Mouse (Mus musculus): Measurements from ENCODE around the gene Hmmr. TPM values are rescaled to one million over a fixed set of nuclear protein-coding genes. Genes with fewer than 3 reads are reported as not detected.

Gene Hmmr
- polyA plus RNA-seq, 1 experiment = 0.75 TPM

GRCm38 (mm10) chr11:40754664-40755107 is 21.5 kb upstream of the Hmmr start:
- Histone ChIP-seq H3K27ac (ENCODE audit: insufficient read depth, low read length) (peak overlapping the region; percentile 35), H3K4me1 (ENCODE audit: control insufficient read depth, insufficient read depth, low read length) (0 out of 2 replicates have a peak, but pooled peaks cover 1% of the 10 kb centered on the region), H3K4me3 (ENCODE audit: insufficient read depth, low read length) (peak overlapping the region; percentile 57)
- TF ChIP-seq CTCF (IDR thresholded peaks at IDR 0.05; ENCODE audit: extremely low read depth, insufficient read depth, low read length) (no peak), POLR2A (IDR thresholded peaks at IDR 0.05; ENCODE audit: extremely low read depth, insufficient read depth, low read length) (no peak)

GRCm38 (mm10) chr11:40753836-40754235 is 20.6 kb upstream of the Hmmr start:
- H3K4me3 ChIP-seq (ENCODE audit: insufficient read depth, low read length) = no peak overlapping the region; the same call in 1 of the 2 replicates
- 0 out of 2 replicates have a peak, but pooled peaks cover 1% of the 10 kb centered on the region for H3K4me1 ChIP-seq (ENCODE audit: control insufficient read depth, insufficient read depth, low read length)
- TF ChIP-seq CTCF (IDR thresholded peaks at IDR 0.05; ENCODE audit: extremely low read depth, insufficient read depth, low read length) (no peak), POLR2A (IDR thresholded peaks at IDR 0.05; ENCODE audit: extremely low read depth, insufficient read depth, low read length) (no peak)
- H3K27ac ChIP-seq (ENCODE audit: insufficient read depth, low read length) = no peak overlapping the region

- Histone ChIP-seq H3K4me3 (ENCODE audit: insufficient read depth, low read length) (no peak overlapping the region), H3K4me1 (ENCODE audit: control insufficient read depth, insufficient read depth, low read length) (no peaks in the 10 kb centered on the region), H3K27ac (ENCODE audit: insufficient read depth, low read length) (no peak overlapping the region)
- 0 out of 2 replicates have a peak, but pooled peaks have one; percentile 13 for TF ChIP-seq POLR2A (IDR thresholded peaks at IDR 0.05; ENCODE audit: extremely low read depth, insufficient read depth, low read length)
- no peak for TF ChIP-seq CTCF (IDR thresholded peaks at IDR 0.05; ENCODE audit: extremely low read depth, insufficient read depth, low read length)
These were observed 14.5 kb upstream of the Hmmr start for GRCm38 (mm10) chr11:40747716-40748115.

- Histone ChIP-seq H3K4me3 (ENCODE audit: insufficient read depth, low read length) (no peak overlapping the region), H3K4me1 (ENCODE audit: control insufficient read depth, insufficient read depth, low read length) (no peaks in the 10 kb centered on the region), H3K27ac (ENCODE audit: insufficient read depth, low read length) (no peak overlapping the region)
- no peak for TF ChIP-seq POLR2A (IDR thresholded peaks at IDR 0.05; ENCODE audit: extremely low read depth, insufficient read depth, low read length)
- no peak for TF ChIP-seq CTCF (IDR thresholded peaks at IDR 0.05; ENCODE audit: extremely low read depth, insufficient read depth, low read length)
These were observed 13.1 kb upstream of the Hmmr start for GRCm38 (mm10) chr11:40746361-40746760.

GRCm38 (mm10) chr11:40744348-40744747 is 11.1 kb upstream of the Hmmr start:
- H3K27ac ChIP-seq (ENCODE audit: insufficient read depth, low read length) = no peak overlapping the region
- H3K4me1 ChIP-seq (ENCODE audit: control insufficient read depth, insufficient read depth, low read length) = no peaks in the 10 kb centered on the region
- no peak overlapping the region for H3K4me3 ChIP-seq (ENCODE audit: insufficient read depth, low read length)
- no peak for TF ChIP-seq POLR2A (IDR thresholded peaks at IDR 0.05; ENCODE audit: extremely low read depth, insufficient read depth, low read length)

- Histone ChIP-seq H3K4me1 (ENCODE audit: control insufficient read depth, insufficient read depth, low read length) (no peaks in the 10 kb centered on the region), H3K27ac (ENCODE audit: insufficient read depth, low read length) (no peak overlapping the region), H3K4me3 (ENCODE audit: insufficient read depth, low read length) (no peak overlapping the region)
- no peak for TF ChIP-seq CTCF (IDR thresholded peaks at IDR 0.05; ENCODE audit: extremely low read depth, insufficient read depth, low read length)
- no peak for TF ChIP-seq POLR2A (IDR thresholded peaks at IDR 0.05; ENCODE audit: extremely low read depth, insufficient read depth, low read length)
These were observed 8.5 kb upstream of the Hmmr start for GRCm38 (mm10) chr11:40741605-40742262.

GRCm38 (mm10) chr11:40737369-40737768 is 4.1 kb upstream of the Hmmr start:
- H3K4me3 ChIP-seq (ENCODE audit: insufficient read depth, low read length) = no peak overlapping the region
- H3K4me1 ChIP-seq (ENCODE audit: control insufficient read depth, insufficient read depth, low read length) = no peaks in the 10 kb centered on the region; the same call in none of the 2 replicates
- no peak overlapping the region for H3K27ac ChIP-seq (ENCODE audit: insufficient read depth, low read length)
- TF ChIP-seq CTCF (IDR thresholded peaks at IDR 0.05; ENCODE audit: extremely low read depth, insufficient read depth, low read length) (no peak), POLR2A (IDR thresholded peaks at IDR 0.05; ENCODE audit: extremely low read depth, insufficient read depth, low read length) (no peak)

GRCm38 (mm10) chr11:40734251-40734752 is 1.1 kb upstream of the Hmmr start:
- no peak for TF ChIP-seq CTCF (IDR thresholded peaks at IDR 0.05; ENCODE audit: extremely low read depth, insufficient read depth, low read length)
- no peak for TF ChIP-seq POLR2A (IDR thresholded peaks at IDR 0.05; ENCODE audit: extremely low read depth, insufficient read depth, low read length)
- H3K27ac ChIP-seq (ENCODE audit: insufficient read depth, low read length) = 0 out of 2 replicates have a peak overlapping the region, but pooled peaks have one; percentile 2
- no peaks in the 10 kb centered on the region; the same call in none of the 2 replicates for H3K4me1 ChIP-seq (ENCODE audit: control insufficient read depth, insufficient read depth, low read length)
- H3K4me3 ChIP-seq (ENCODE audit: insufficient read depth, low read length) = peak overlapping the region; percentile 66

- H3K4me3 ChIP-seq (ENCODE audit: insufficient read depth, low read length) = no peak overlapping the region; the same call in 1 of the 2 replicates
- H3K27ac ChIP-seq (ENCODE audit: insufficient read depth, low read length) = no peak overlapping the region
- H3K4me1 ChIP-seq (ENCODE audit: control insufficient read depth, insufficient read depth, low read length) = no peaks in the 10 kb centered on the region; the same call in none of the 2 replicates
- no peak for TF ChIP-seq POLR2A (IDR thresholded peaks at IDR 0.05; ENCODE audit: extremely low read depth, insufficient read depth, low read length)
- TF ChIP-seq CTCF (IDR thresholded peaks at IDR 0.05; ENCODE audit: extremely low read depth, insufficient read depth, low read length) = no peak
These were observed 254 bp downstream of the Hmmr start for GRCm38 (mm10) chr11:40732997-40733338.

GRCm38 (mm10) chr11:40718324-40718723 is 14.9 kb downstream of the Hmmr start:
- H3K4me1 ChIP-seq (ENCODE audit: control insufficient read depth, insufficient read depth, low read length) = no peaks in the 10 kb centered on the region; the same call in 1 of the 2 replicates
- no peak overlapping the region for H3K27ac ChIP-seq (ENCODE audit: insufficient read depth, low read length)
- H3K4me3 ChIP-seq (ENCODE audit: insufficient read depth, low read length) = no peak overlapping the region
- no peak for TF ChIP-seq POLR2A (IDR thresholded peaks at IDR 0.05; ENCODE audit: extremely low read depth, insufficient read depth, low read length)
- TF ChIP-seq CTCF (IDR thresholded peaks at IDR 0.05; ENCODE audit: extremely low read depth, insufficient read depth, low read length) = no peak

Data from cortical plate, adult 2 months (tissue).